Mouse (Mus musculus): ENCODE results near the gene Mrps7.

The Mrps7 gene

GRCm38 (mm10) chr11:115609576-115609975 is 5.9 kb downstream of the Mrps7 start:
- DNase-seq: no peak

GRCm38 (mm10) chr11:115611173-115611572 is 7.4 kb downstream of the Mrps7 start:
- DNase-seq: no peak

DNA sequence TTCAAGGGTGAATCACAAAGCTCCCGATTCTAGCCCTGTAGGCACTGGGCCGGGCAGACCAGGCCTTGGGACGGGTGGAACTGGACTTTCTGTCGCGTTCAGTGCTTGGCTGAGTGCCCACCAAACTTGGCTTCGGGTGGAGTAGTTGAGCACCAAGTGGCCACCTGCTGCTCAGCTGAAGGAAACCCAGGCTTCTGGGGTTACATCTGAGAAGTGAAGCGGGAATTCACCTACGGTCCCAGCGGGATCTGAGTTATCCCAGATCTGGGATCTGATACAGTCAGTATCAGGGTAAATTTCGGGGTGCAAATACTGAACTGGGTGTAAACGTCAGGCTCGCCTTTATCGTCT is 8.3 kb downstream of the Mrps7 start:
- peak; percentile 58 for DNase-seq

DNA sequence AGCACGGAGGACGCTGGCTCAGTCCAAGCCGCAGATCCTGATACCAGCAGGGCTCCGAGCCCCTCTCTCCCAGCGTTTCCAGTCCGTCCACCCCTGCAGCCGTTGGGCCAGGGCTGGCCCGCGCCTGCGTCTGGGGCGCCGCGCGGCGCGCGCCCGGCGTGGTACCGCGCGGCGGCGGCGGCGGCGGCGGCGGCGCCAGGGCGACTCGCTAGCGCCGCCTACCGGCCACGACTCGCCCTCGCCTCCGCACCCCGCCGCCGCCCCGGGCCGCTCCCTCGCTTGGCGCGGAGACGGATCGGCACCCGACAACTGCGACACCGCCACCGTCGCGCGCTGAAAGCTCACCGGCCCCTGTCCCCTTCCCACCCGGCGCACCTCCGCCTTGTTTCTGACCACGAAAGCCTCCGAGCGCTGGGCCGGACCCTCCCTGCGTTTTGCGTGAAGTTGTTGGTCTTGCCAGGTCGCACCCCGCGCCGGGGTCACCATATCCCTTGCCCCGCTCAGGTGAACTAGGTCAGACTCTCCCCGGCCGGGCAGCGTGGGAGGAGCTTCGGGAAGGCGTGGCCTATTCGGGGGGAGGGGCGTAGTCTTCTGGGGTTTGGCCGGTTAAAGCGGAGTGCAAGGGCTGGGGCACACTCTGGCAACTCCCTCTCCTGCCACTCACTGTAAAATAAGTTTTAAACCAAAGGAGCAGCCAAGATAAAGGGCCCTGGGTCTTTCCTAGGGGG is 8.8 kb downstream of the Mrps7 start, which contains the start of gene Mif4gd:
Mif4gd (minus strand) TSS at position 560 of the 728 bp plus-strand sequence.
- DNase-seq: peak; percentile 96

DNA sequence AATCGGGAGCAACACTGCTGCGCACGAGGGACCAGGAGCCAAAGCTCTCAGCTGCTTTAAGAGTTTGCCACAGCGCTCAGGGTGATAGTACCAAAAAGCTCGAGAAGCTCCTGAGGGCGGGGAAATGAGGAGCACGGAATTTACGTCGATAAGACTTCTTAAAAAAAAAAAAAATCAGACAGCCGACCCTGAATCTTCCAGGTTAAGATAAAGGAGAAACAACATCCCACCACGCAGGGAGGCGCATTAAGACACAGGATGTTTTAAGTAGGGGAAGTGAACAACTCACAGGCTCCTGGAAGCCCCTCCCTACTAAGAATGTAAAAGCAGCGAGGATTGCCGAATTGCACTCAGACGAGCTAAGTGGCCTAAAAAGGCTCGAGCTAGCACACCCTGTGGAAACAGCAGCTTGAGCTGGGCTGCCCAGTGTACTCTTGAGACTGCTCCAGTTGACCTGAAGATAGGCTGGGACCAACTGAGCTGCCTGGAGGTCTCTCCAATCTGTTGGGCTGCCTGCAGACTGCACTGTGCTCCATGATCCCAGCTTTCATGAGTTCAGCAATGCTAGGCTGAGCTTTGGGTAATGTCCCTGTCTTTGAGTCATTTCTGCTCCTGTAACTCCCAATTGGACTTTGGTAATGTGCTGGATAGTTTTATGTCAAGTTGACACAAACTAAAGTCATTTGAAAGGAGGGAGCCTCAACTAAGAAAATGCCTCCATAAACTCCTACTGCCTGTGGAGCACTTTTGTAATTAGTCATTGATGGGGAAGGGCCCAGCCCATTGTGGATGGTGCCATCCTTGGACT is 9.6 kb downstream of the Mrps7 start:
- DNase-seq: no peak

DNA sequence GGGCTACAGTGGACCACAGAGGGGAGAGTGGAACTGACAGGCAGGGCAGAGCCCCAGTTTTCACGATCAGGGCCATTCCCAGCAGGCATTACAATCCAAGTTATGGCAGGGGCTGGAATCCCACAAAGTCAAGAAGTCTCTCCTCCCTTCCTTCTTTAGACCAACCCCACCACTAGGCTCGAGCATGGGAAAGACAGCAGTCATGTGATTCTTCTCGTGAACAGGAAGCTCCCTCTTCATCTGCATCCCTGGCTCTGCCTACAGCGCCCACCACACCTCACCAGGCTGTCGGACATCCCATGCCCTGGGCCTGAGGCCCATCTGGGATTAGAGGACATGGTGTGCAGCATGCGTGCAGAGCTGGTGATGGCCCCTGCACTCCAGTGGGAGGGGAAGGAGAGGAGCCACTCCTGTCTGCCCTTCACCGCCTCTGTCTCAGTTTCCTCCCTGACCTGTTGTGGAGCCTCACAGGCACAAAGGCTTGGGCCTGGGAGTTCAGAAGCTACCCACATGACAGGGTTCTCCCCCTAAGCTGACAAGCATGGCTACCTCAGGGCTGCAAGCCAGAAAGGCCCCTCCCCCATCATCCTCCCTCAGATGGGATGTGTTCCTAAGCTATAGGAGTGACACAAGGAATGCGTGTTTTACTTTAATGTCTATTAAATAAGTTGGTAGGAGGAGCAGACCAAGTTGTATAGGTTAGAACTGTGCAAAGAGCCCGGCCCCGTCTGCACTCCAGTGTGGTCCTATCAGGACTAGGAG is 10.8 kb downstream of the Mrps7 start:
- DNase-seq: no peak

GRCm38 (mm10) chr11:115615108-115615825 is 11.5 kb downstream of the Mrps7 start:
- DNase-seq: no peak

GRCm38 (mm10) chr11:115615875-115616274 is 12.2 kb downstream of the Mrps7 start:
- DNase-seq: no peak

DNA sequence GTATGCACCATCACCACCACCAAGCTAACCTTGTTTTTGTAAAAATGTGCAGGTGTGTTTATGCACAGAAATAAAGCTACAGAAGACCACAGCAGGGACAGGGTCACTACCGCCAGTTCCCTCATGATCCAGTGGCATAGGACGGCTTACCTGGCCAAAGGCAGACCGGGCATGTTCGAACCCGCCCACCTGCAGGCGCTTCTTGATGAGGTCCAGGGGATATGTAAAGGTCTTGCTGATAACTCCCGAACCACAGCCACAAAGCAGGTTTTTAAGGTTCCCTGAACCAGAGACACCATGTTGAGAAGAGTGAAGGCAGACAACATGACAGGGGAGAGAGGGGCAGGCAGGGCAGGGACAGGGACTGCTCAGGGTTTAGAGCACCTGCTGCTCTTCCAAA is 12.6 kb downstream of the Mrps7 start:
- no peak for DNase-seq

- no peak for DNase-seq
Observed at GRCm38 (mm10) chr11:115616893-115617292, 13.2 kb downstream of the Mrps7 start.

GRCm38 (mm10) chr11:115618001-115618400 is 14.3 kb downstream of the Mrps7 start:
- no peak for DNase-seq

DNA sequence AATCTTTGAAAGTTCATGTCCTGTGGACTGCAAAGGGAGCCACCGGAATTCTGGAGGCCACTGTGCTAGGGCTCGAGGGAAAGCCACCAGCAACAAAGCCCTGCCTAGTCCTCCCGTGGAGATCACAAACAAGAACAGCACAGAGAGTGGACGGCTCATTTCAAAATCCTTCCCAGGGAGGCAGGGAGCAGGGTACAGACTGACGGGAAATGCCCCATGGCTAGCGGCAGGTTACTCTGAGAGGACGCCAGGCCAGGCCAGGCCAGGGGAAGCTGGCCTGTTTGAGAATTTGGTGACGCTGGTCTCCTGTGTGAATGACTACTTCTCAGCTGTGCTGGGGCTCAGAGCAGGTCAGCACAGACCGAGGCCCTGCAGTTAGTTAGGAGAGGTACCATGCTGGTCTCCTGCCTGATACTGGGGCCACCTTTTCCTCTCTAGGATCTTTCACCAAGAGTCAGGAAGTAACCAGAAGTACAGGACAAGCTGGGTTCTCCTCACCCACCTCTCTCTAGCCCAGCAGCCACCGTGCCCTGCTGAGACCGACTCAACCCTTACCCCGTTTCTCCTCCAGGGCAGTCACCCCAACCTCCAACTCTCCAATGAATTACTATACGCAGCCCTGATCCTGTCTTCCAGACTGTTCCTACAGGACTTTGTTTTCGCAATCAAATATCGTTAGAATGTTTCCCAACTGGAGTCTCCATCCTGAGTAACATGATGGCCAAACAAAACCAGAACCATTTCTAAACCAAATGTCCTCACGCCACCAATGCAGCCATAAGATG is 15.2 kb downstream of the Mrps7 start:
- no peak for DNase-seq

DNA sequence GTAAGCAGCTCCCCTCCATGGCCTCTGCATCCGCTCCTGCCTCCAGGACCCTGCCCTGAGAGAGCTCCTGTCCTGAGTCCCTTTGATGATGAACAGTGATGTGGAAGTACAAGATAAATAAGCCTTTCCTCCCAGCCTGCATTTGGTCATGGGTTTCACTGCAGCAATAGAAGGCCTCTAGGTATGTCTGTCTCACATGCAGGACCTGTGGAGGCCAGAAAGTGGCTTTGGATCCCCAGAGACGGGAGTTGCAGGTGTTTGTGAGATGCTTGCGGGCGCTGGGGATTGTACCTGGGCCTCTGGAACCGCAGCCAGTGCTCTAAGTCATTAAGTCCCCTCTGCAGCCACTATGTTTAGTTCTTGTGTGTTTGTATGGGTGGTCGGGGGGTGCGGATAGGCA is 16.2 kb downstream of the Mrps7 start:
- DNase-seq: no peak

- no peak for DNase-seq
Observed at GRCm38 (mm10) chr11:115623487-115624070, 19.9 kb downstream of the Mrps7 start.

DNA sequence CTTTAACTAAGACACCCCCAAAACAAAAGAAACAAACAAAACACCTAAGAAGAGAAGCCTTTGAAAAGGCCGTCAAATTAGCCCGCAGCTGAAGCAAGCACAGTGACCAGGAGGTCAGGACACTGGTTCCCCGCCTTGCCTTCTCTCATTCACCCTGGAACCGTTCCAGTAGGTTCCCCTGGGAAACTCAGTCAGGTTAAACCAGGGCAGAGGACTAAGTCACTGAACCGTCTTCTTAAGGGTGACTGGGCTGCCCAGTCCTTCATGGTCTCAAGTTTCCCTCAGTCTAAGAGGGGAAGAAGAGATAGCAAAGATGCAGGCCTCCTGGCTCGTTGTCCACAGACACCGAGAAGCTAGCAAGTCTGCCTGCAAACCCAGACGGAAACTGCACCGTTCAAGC is 22.2 kb downstream of the Mrps7 start:
- DNase-seq: no peak

DNA sequence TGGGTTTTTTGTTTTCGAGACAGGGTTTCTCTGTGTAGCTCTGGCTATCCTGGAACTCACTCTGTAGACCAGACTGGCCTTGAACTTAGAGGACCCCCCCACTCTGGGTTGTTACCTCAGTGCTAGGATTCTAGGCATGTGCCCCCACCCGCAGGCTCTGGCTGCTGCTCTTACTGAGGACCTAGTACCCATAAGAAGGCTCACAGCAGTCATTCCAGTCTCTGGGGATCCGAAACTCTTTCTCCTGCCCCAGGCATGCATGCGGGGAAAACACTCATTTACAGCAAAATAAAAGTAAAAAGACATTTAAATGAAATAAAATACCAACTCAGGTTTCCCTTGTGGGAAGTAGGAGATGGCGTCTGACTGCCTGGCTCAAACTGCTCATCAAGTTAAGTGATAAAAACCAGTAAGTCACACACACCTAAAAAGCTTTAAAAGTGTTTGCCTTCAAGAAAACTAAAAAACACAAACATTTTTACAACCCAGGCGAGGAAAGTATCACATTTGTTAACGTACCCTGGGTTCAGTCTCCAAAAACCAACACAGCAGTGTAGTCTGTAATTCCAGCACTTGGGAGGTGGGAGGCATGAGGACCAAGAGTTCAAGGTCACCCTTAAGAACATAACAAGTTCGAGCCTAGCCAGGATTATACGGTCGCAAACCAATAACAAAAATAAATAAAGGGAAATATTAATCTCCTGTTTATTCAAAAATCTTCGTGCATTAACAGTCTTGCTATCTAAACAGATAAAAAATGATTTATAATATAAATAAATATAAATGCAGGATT is 23.3 kb downstream of the Mrps7 start:
- no peak for DNase-seq

DNA sequence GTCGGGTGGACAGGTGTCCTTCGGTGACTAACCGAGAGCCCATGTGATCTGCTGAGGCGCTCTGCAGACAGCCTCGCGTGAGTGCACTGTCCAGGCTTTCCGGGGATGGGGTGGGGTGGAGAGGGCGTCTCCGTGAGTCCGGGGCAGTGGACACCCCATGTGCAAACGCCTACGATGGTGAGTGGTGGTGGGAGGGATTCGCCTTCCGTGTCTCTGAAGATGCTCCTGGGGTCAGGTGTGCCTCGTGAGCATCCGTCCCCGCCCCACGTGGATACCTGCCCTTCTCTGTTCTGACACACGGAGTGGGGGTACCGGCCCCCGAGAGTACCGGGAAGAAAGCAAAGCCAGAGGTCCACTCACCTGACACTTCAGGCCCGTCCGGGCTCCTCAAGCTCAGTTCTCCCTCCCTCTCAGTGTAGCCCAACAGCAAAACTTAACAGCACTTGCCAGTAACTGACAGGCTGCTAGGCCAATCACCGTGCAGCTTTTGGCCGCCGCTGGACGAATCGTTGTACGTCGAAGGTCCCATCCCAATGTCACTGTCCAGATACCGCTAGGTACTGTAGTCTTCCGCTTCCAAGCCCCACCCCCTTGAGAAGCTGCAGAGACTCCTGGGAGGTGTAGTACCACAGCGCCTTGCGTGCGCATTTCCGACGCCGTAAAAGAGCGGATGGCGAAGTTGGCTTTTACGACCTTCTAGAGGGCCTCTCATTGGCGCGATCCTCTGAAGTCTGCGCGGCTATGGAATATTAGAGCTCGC is 24.2 kb downstream of the Mrps7 start, which contains the start of gene Slc25a19:
Slc25a19 (minus strand) TSS at position 591 of the 760 bp plus-strand sequence.
- DNase-seq: peak; percentile 99

- DNase-seq: no peak
Observed at GRCm38 (mm10) chr11:115628465-115629101, 24.9 kb downstream of the Mrps7 start.
